Mouse (Mus musculus) spleen, postnatal 4 days (tissue): Measurements from ENCODE around the gene Ism2.
"Not testable (repeated sequence)": the region's sequence is repeated elsewhere in the genome, so short reads cannot be mapped to it uniquely, and the experiment has no call there.

Experiments used
- DNase-seq, 2 experiments: peaks; one replicate each; pipeline ENCODE4 v3.0.0; 2022; ENCODE audit warnings: low spot score in 2 of 2

Ism2 gene

GRCm38 (mm10) chr12:87289100-87289499 lies 10.4 kb downstream of the Ism2 start:
- DNase-seq = no peak

- no peak for DNase-seq
Measured at GRCm38 (mm10) chr12:87284726-87285125, 14.8 kb downstream of the Ism2 start.

- DNase-seq = no peak
Measured at GRCm38 (mm10) chr12:87284268-87284667, 15.2 kb downstream of the Ism2 start.

GRCm38 (mm10) chr12:87283706-87284105 lies 15.8 kb downstream of the Ism2 start:
- no peak for DNase-seq

GRCm38 (mm10) chr12:87282743-87283142 lies 16.8 kb downstream of the Ism2 start:
- no peak for DNase-seq

GRCm38 (mm10) chr12:87281766-87282165 lies 17.7 kb downstream of the Ism2 start:
- DNase-seq = no peak

- no peak for DNase-seq
Measured at GRCm38 (mm10) chr12:87279879-87280278, 19.6 kb downstream of the Ism2 start.

GRCm38 (mm10) chr12:87279350-87279749 lies 20.2 kb downstream of the Ism2 start:
- no peak for DNase-seq

GRCm38 (mm10) chr12:87278118-87278730 lies 21.3 kb downstream of the Ism2 start:
- DNase-seq = no peak

GRCm38 (mm10) chr12:87277251-87277650 lies 22.3 kb downstream of the Ism2 start:
- not testable (repeated sequence) for DNase-seq

- no peak for DNase-seq
Measured at GRCm38 (mm10) chr12:87274853-87275831, 24.4 kb downstream of the Ism2 start.

- DNase-seq = no peak
Measured at GRCm38 (mm10) chr12:87267682-87268081, 31.8 kb downstream of the Ism2 start.

GRCm38 (mm10) chr12:87266827-87267603 lies 32.5 kb downstream of the Ism2 start:
- no peak for DNase-seq

- peak; percentile 83 to 87 for DNase-seq
Measured at GRCm38 (mm10) chr12:87266108-87266826, 33.2 kb downstream of the Ism2 start, which contains the start of the genes Vipas39 and Ahsa1. Gene Vipas39 (minus strand): TSS chr12:87266256. Gene Ahsa1 (plus strand): TSS chr12:87266479.

GRCm38 (mm10) chr12:87265444-87265843 lies 34.1 kb downstream of the Ism2 start:
- no peak for DNase-seq

GRCm38 (mm10) chr12:87260562-87260961 lies 38.9 kb downstream of the Ism2 start:
- no peak for DNase-seq

- DNase-seq = no peak
Measured at GRCm38 (mm10) chr12:87256629-87257028, 42.9 kb downstream of the Ism2 start.

GRCm38 (mm10) chr12:87253878-87254277 lies 45.6 kb downstream of the Ism2 start:
- no peak for DNase-seq

- no peak for DNase-seq
Measured at GRCm38 (mm10) chr12:87250161-87250560, 49.3 kb downstream of the Ism2 start.

- no peak for DNase-seq
Measured at GRCm38 (mm10) chr12:87238632-87239031, 60.9 kb downstream of the Ism2 start, which contains the start of gene Noxred1. Gene Noxred1 (minus strand): TSS chr12:87238732.

GRCm38 (mm10) chr12:87236882-87237483 lies 62.5 kb downstream of the Ism2 start:
- DNase-seq = no peak
